Mouse (Mus musculus) megakaryocyte, embryonic 14.5 days (primary cell): ENCODE data around the gene Nr6a1.

Experiments
- FLI1 ChIP-seq: IDR thresholded peaks from 2 replicates; pipeline ENCODE4 v1.6.1; 2012; ENCODE audit warnings: low read length, inconsistent platforms, mixed read lengths
- GATA1 ChIP-seq: IDR thresholded peaks from 3 replicates; pipeline ENCODE4 v1.6.1; 2012; ENCODE audit warnings: mixed read lengths, low read length, inconsistent platforms, borderline replicate concordance

DNA sequence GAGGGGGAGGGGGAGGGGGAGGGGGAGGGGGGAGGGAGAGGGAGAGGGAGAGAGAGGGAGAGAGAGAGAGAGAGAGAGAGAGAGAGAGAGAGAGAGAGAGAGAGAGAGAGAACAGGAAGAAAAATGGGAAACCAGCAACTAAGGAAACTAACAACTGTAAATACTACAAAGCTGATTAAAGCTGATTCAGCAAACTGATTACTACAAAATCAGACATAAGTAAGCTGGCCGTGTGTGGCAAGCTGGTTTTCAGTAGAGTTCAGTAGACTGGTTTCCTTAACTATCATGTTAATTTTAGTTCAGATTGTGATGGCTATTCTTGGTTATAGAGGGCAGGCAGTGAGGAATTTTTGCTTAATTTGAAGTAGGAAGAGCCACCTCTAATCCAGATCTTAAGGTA lies 18.9 kb downstream of the Nr6a1 start:
- TF ChIP-seq FLI1 (no peak), GATA1 (no peak)
